Mouse (Mus musculus): ENCODE measurements around the gene Trim13. TPM values are rescaled to one million over a fixed set of nuclear protein-coding genes. Genes with fewer than 3 reads are reported as not detected.
A peak's percentile ranks its signal among the peaks of the same experiment; 100 is the strongest.

Trim13 gene
- total RNA-seq, 2 experiments from 2014 or later, result 18.8 to 21.7 TPM

DNA sequence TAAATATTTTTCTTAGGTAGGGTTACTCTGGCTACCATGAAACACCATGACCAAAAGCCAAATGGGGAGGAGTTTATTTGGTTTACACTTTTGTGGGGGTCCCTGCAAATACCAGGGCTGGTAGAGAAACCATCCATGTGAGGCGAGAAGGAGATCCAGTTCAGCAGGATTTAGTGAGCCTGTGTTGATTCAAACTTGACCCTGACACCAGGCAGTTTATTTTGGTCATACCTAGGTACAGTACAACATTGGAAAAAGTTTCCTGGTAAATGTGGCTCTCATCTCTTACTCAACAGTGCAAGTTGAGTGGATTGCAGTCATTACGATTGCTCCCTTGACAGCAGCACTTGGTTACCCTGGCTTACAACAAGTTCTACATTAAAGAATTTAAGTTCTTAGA, 15.3 kb downstream of the Trim13 start:
- DNase-seq, result no peak

DNA sequence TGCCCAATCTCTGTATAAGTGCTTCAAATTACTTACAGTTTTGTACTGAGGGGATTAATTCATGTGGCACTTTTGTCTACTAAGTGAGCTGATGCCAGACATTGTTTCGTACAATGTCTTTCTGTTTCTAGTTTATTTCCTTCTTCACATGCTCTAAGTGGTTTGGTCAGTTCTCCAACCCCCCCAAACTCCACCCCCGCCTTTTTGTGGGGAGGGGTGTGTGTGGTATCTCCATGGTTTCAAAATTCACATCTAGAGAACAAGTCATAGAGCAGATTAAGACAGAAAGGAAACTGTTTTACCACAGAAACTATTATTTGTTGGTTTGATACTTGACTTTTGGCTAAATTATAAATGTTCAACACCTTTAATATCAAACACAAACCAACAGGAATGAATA, 22.3 kb downstream of the Trim13 start:
- DNase-seq, result no peak

DNA sequence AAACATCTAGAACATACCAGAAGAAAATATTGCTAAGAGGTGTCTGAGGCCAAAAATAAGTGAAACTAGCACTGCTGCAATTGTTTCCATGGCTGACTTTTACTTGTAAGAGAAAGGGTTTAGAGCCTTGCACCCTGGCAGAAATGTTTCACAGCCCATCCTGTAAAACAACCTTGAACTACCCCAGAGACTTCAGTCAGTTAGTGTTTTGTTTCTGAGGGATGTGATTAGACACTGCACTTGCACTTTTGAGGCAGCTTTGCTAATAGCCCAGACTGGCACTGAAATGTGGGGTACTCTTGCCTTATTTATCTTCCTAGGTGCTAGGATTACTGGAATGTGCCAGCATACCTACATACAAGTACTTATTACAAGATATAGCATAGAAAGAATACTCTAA, 37.9 kb downstream of the Trim13 start:
- no peak for DNase-seq

DNA sequence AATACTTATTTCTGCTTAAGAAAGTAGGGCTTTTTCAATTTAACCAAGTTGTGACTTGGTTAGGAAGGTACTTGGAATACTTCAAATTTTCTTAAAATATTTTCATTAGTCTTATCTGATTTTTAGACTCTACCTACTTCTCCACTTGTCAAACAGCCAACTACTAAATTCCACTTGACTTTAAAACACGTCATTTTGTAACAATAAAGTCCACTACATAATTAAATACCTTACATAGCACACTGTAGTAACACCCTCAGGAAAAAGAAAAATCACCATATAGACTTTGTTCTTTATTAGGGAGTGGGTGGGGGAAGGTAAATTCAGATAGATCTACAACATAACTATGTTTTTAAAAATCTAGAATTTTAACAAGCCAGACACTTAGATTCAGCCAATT, 44.6 kb downstream of the Trim13 start:
- no peak for DNase-seq

DNA sequence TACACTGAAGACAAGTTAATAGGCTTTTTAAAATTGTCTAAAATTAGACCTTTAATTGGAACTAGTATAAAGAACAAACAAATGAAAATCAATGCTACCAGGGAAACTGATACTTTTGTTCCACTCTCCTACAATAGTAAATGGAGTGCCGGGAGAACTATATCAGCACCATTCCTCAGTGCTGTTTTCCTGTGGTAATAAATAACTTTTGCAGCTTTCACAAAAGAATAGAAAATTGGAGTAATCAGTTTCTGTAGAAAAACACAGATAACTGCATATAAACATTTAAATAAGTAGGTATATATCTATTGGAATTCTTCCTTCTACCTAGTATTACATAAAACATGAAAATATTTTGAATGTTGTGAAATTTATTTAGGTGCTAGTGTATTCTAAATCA, 47.5 kb downstream of the Trim13 start:
- no peak for DNase-seq

DNA sequence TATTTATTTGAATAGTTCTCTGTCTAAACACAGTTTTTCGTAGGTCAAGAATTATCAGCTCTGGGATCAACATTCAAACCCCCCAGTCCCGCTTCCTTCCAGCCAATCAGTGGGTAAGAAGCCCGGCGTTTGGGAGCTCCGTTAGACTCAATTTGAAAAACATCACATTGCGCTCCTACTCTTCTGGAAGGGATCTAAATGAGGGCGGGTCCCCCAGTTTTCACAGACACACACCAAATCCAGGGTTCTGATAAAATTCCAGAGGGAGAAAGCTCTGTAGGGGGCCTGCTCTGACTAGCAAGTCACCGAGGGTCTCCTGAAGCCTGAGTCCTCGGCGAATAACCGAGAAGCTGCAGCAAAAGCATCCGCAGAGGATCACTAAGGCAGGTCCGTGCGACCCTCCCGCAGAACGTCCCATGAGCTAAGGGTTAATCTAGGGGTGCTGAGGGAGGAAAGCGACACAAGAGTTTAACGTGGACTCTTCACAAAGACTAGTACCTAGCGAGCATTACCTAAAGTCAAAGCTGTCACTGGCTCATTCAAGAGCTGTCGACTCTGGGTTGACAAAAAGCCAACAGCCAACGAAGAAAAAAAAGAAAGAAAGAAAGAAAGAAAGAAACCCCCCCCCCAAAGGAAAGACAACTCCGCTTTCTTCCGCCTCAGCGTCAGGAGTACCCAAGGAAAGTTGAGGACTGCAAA, 49.3 kb downstream of the Trim13 start:
- peak; percentile 27 for DNase-seq

DNA sequence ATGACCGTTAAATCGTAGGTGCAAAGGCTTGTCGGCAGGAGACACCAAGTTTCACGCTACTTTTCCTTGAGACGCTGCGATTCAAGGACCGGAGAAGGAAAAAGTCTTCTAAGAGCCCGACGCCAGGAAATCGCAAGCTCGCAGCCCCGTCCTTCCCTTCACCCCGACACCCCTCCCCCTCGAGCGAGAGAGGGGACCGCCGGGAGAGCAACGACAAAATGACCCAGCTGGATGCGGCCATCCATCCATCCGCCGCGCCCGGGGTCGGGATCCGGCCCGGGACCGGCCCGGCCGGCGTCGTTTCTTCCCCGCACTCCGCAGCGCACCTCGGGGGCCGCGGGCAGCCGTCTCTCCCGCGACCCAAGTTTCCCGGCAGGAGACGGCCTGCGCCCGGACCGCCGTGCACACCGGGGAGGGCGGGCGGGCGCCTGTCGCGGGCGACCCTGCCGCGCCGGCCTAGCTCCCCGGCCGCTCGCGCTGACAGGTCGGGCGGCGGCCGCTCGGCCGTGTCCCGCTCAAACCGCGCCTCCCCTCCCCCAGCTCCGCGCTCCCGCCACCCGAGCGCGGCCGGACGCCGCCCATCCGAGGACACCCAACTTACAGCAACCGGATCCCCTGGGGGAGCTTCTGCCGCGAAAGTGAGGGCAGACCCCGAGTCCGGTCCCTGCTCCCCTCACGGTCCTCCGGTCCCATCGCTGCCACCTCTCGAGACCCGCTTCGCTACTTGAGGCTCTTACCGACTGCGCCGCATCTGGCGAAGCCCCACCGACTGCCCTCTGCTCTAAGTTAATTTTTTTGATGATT, 50.0 kb downstream of the Trim13 start:
- peak; percentile 61 for DNase-seq

- DNase-seq, result peak; percentile 97
Measured at GRCm38 (mm10) chr14:61648685-61649504, 50.8 kb downstream of the Trim13 start.

DNA sequence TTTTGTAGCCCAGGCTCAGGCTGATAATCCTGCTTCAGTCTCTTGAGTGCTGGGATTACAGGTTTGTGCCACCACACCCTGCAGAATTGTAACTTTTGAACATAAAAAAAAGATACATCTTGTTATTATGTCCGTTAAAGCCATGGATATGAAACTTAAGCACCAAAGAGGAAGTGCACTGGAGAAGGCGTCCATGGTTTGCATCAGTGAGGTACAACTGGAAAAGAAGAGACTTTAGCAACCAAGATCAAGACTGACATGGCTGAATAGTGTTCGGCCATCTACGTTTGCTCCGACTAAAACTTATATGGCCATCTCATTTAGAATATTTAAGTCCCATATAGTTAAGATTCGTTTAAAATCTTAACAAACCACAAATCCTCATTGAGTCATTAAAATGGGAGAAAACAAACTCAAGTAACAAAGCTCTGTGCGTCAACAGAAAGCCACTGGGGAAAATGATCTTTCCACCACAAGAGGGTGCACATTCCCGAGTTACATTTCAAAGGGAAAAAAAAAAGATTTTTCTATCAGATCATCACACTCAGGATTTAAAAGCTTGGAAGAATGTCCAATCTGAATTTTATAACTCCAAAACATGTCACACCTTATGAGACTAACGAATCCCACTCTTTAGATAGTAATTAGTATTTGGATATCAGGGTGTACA, 52.4 kb downstream of the Trim13 start:
- DNase-seq, result peak; percentile 20

Small RNA genes within 50 kb of the gene (microRNA-seq; reads per million reads assigned to microRNA genes)
- gene Mir15a (756 to 781 reads per million in 2 experiments), gene Mir16-1 (980 to 1,015 reads per million in 2 experiments)

Other genes with a start within 250 kb of the Trim13 start
- 1 to 10 TPM; 2.7 to 3.4 TPM for gene Ebpl, start 237.8 kb upstream of the Trim13 start, total RNA-seq (2021)
- gene Kpna3, start 158.4 kb upstream of the Trim13 start, total RNA-seq (2021), result 10 to 100 TPM; 86.9 to 90.7 TPM
- gene Spryd7, start 41.4 kb upstream of the Trim13 start, total RNA-seq (2021), result 10 to 100 TPM; 38.3 to 41.9 TPM
- under 1 TPM; 0.40 to 0.43 TPM for gene Kcnrg, start 9.2 kb downstream of the Trim13 start, total RNA-seq (2021)

All from gastrocnemius, postnatal 10 days (tissue).